Mouse (Mus musculus) forebrain, embryonic 16.5 days (tissue): ENCODE data around the gene Pde6h. TPM values are rescaled to one million over a fixed set of nuclear protein-coding genes. Genes with fewer than 3 reads are reported as not detected.

Source experiments
- ATAC-seq: fragments of 200-750 bp; cut with Nextera tagmentation; 2 replicates; pipeline ENCODE4 v1.8.0; 2017; ENCODE audit warnings: mild to moderate bottlenecking, moderate library complexity
- H3K27ac ChIP-seq: fragments of 300-500 bp; sonication (generic); 2 replicates; pipeline ENCODE4 v1.5.1; 2014; ENCODE audit warnings: low read length, control low read depth
- H3K27me3 ChIP-seq: fragments of 300-500 bp; sonication (generic); replicated peaks from 2 replicates; pipeline ENCODE4 v1.6.1; 2014; ENCODE audit warnings: low read length; ENCODE audit not compliant: control insufficient read depth, insufficient read depth
- H3K36me3 ChIP-seq: fragments of 300-500 bp; sonication (generic); 2 replicates; pipeline ENCODE4 v1.6.1; 2014; ENCODE audit not compliant: control insufficient read depth, insufficient read depth
- H3K4me1 ChIP-seq: fragments of 300-500 bp; sonication (generic); replicated peaks from 2 replicates; pipeline ENCODE4 v1.6.1; 2014; ENCODE audit warnings: low read length; ENCODE audit not compliant: control insufficient read depth, insufficient read depth
- H3K4me2 ChIP-seq: fragments of 300-500 bp; sonication (generic); 2 replicates; pipeline ENCODE4 v1.6.1; 2014; ENCODE audit warnings: mild to moderate bottlenecking, low read length, control low read depth
- H3K4me3 ChIP-seq: fragments of 300-500 bp; sonication (generic); replicated peaks from 2 replicates; pipeline ENCODE4 v1.5.1; 2014; ENCODE audit warnings: mild to moderate bottlenecking, low read length, control low read depth
- H3K9ac ChIP-seq: fragments of 300-500 bp; sonication (generic); replicated peaks from 2 replicates; pipeline ENCODE4 v1.6.1; 2014; ENCODE audit warnings: low read depth, low read length, control low read depth
- H3K9me3 ChIP-seq: fragments of 300-500 bp; sonication (generic); 2 replicates; pipeline ENCODE4 v1.6.1; 2016; ENCODE audit warnings: low read length; ENCODE audit not compliant: control insufficient read depth
- WGBS: fragments of 180-500 bp; shearing (Covaris S2); extraction: QIAGEN DNeasy Blood & Tissue Kit; methylation state at CpG from one replicate; pipeline ENCODE4 v1.1.7; 2014; 5-methylcytosine and 5-hydroxymethylcytosine counted together
- polyA plus RNA-seq: library from polyadenylated mRNA; unstranded; fragments of >200 nt; fragmentation: Nextera tagmentation; extraction: Ambion mirVana; gene quantifications from 2 replicates; pipeline ENCODE4 v1.2.1, GENCODE M21; 2015

Pde6h gene
- polyA plus RNA-seq, 1 experiment from 2014 or later, result not detected

- no peak for ATAC-seq
- 76% methylated on average over 3 of the region's 3 CpGs for WGBS
- H3K27ac ChIP-seq, result no peak overlapping the region
Observed at GRCm38 (mm10) chr6:136935233-136935632, 11.6 kb downstream of the Pde6h start.

GRCm38 (mm10) chr6:136936361-136936760, 12.7 kb downstream of the Pde6h start:
- Histone ChIP-seq H3K4me3 (no peak overlapping the region), H3K4me1 (peaks cover under 1% of the 10 kb centered on the region), H3K4me2 (no peak overlapping the region), H3K27me3 (no peaks in the 10 kb centered on the region), H3K27ac (no peak overlapping the region), H3K9ac (no peak overlapping the region), H3K9me3 (no peaks in the 10 kb centered on the region), H3K36me3 (no peaks in the 10 kb centered on the region)
- ATAC-seq, result no peak
- 88% methylated on average over 9 of the region's 9 CpGs for WGBS

More at GRCm38 (mm10) chr6:136935233-136935632, 11.6 kb downstream of the Pde6h start:
- no peaks in the 10 kb centered on the region for H3K36me3 ChIP-seq
- H3K9me3 ChIP-seq, result no peaks in the 10 kb centered on the region
- H3K9ac ChIP-seq, result no peak overlapping the region
- H3K27me3 ChIP-seq, result no peaks in the 10 kb centered on the region
- H3K4me1 ChIP-seq, result no peaks in the 10 kb centered on the region; the same call in 1 of the 2 replicates
- no peak overlapping the region for H3K4me2 ChIP-seq
- H3K4me3 ChIP-seq, result no peak overlapping the region

GRCm38 (mm10) chr6:136937117-136937516, 13.5 kb downstream of the Pde6h start:
- H3K4me1 ChIP-seq, result peaks cover 4% of the 10 kb centered on the region
- no peak overlapping the region for H3K4me3 ChIP-seq
- no peaks in the 10 kb centered on the region for H3K27me3 ChIP-seq
- no peak overlapping the region for H3K27ac ChIP-seq
- WGBS, result 82% methylated on average over 3 of the region's 3 CpGs
- H3K9me3 ChIP-seq, result no peaks in the 10 kb centered on the region
- no peak overlapping the region for H3K9ac ChIP-seq
- H3K36me3 ChIP-seq, result no peaks in the 10 kb centered on the region
- no peak overlapping the region for H3K4me2 ChIP-seq
- ATAC-seq, result no peak

- WGBS, result 86% methylated on average over 18 of the region's 18 CpGs
- Histone ChIP-seq H3K4me1 (peaks cover 4% of the 10 kb centered on the region), H3K27me3 (no peaks in the 10 kb centered on the region), H3K4me2 (no peak overlapping the region), H3K36me3 (no peaks in the 10 kb centered on the region), H3K9me3 (no peaks in the 10 kb centered on the region), H3K4me3 (no peak overlapping the region), H3K9ac (no peak overlapping the region), H3K27ac (no peak overlapping the region)
- no peak for ATAC-seq
Observed at GRCm38 (mm10) chr6:136938331-136939126, 14.9 kb downstream of the Pde6h start.

- Histone ChIP-seq H3K36me3 (no peaks in the 10 kb centered on the region), H3K4me2 (no peak overlapping the region), H3K4me3 (no peak overlapping the region), H3K27me3 (no peaks in the 10 kb centered on the region), H3K27ac (no peak overlapping the region), H3K4me1 (peaks cover 4% of the 10 kb centered on the region), H3K9me3 (no peaks in the 10 kb centered on the region), H3K9ac (no peak overlapping the region)
- ATAC-seq, result no peak
- WGBS, result 78% methylated on average over 13 of the region's 14 CpGs
Observed at GRCm38 (mm10) chr6:136939326-136940187, 15.9 kb downstream of the Pde6h start.

GRCm38 (mm10) chr6:136940188-136940960, 16.7 kb downstream of the Pde6h start:
- no peaks in the 10 kb centered on the region for H3K36me3 ChIP-seq
- WGBS, result 83% methylated on average over 11 of the region's 11 CpGs
- H3K27me3 ChIP-seq, result no peaks in the 10 kb centered on the region
- H3K9ac ChIP-seq, result no peak overlapping the region
- H3K4me1 ChIP-seq, result peaks cover 4% of the 10 kb centered on the region
- H3K9me3 ChIP-seq, result no peaks in the 10 kb centered on the region
- H3K4me3 ChIP-seq, result no peak overlapping the region
- no peak for ATAC-seq
- H3K27ac ChIP-seq, result no peak overlapping the region
- H3K4me2 ChIP-seq, result no peak overlapping the region

- H3K4me3 ChIP-seq, result no peak within 1 kb of the TSS
- H3K27me3 ChIP-seq, result no peaks in the 10 kb centered on the region
- no peaks in the 10 kb centered on the region for H3K36me3 ChIP-seq
- 0 out of 2 replicates have a peak within 1 kb of the TSS, but pooled peaks have one; percentile 25 for H3K9ac ChIP-seq
- peaks cover 4% of the 10 kb centered on the region for H3K4me1 ChIP-seq
- peak; percentile 63; the same call in 1 of the 2 replicates for ATAC-seq
- 63% methylated on average over 12 of the region's 12 CpGs for WGBS
- peak within 1 kb of the TSS; percentile 48 for H3K27ac ChIP-seq
- no peaks in the 10 kb centered on the region for H3K9me3 ChIP-seq
- no peak within 1 kb of the TSS for H3K4me2 ChIP-seq
Observed at GRCm38 (mm10) chr6:136941051-136942021, 17.7 kb downstream of the Pde6h start, which contains the start of gene Arhgdib. TSS of gene Arhgdib (minus strand) at chr6:136941899.

- H3K27me3 ChIP-seq, result no peaks in the 10 kb centered on the region
- H3K36me3 ChIP-seq, result no peaks in the 10 kb centered on the region
- WGBS, result 65% methylated on average over 9 of the region's 9 CpGs
- no peaks in the 10 kb centered on the region for H3K9me3 ChIP-seq
- peak; percentile 57 for ATAC-seq
- no peak overlapping the region for H3K27ac ChIP-seq
- no peak overlapping the region for H3K4me3 ChIP-seq
- H3K4me1 ChIP-seq, result peaks cover 4% of the 10 kb centered on the region
- H3K9ac ChIP-seq, result no peak overlapping the region
- H3K4me2 ChIP-seq, result no peak overlapping the region
Observed at GRCm38 (mm10) chr6:136942280-136942679, 18.6 kb downstream of the Pde6h start.
